Mouse (Mus musculus) heart, embryonic 12.5 days (tissue): ENCODE measurements around the gene Snx29. TPM values are rescaled to one million over a fixed set of nuclear protein-coding genes. Genes with fewer than 3 reads are reported as not detected.
"Not testable (repeated sequence)": the region's sequence is repeated elsewhere in the genome, so short reads cannot be mapped to it uniquely, and the experiment has no call there.

Source experiments
- ATAC-seq: fragments of 200-750 bp; cut with Nextera tagmentation; 2 replicates; pipeline ENCODE4 v1.8.0; 2017; ENCODE audit warnings: moderate TSS enrichment, moderate library complexity; ENCODE audit not compliant: insufficient number of reproducible peaks, low FRiP score
- H3K27ac ChIP-seq: fragments of 300-500 bp; sonication (generic); 2 replicates; pipeline ENCODE4 v1.5.1; 2016; ENCODE audit warnings: mild to moderate bottlenecking, moderate library complexity; ENCODE audit not compliant: poor library complexity, severe bottlenecking
- H3K27me3 ChIP-seq: fragments of 300-500 bp; sonication (generic); replicated peaks from 2 replicates; pipeline ENCODE4 v1.6.1; 2016; ENCODE audit warnings: mild to moderate bottlenecking, moderate library complexity
- H3K36me3 ChIP-seq: fragments of 300-500 bp; sonication (generic); 2 replicates; pipeline ENCODE4 v1.6.1; 2016; ENCODE audit warnings: mild to moderate bottlenecking, moderate library complexity
- H3K4me1 ChIP-seq: fragments of 300-500 bp; sonication (generic); replicated peaks from 2 replicates; pipeline ENCODE4 v1.6.1; 2016; ENCODE audit warnings: mild to moderate bottlenecking
- H3K4me2 ChIP-seq: fragments of 300-500 bp; sonication (generic); 2 replicates; pipeline ENCODE4 v1.6.1; 2016; ENCODE audit warnings: mild to moderate bottlenecking, moderate library complexity
- H3K4me3 ChIP-seq: fragments of 300-500 bp; sonication (generic); 2 replicates; pipeline ENCODE4 v1.5.1; 2016; ENCODE audit warnings: mild to moderate bottlenecking
- H3K9ac ChIP-seq: fragments of 300-500 bp; sonication (generic); 2 replicates; pipeline ENCODE4 v1.6.1; 2016; ENCODE audit warnings: mild to moderate bottlenecking, moderate library complexity
- H3K9me3 ChIP-seq: fragments of 300-500 bp; sonication (generic); replicated peaks from 2 replicates; pipeline ENCODE4 v1.6.1; 2016; ENCODE audit warnings: mild to moderate bottlenecking, moderate library complexity
- WGBS: fragments of 180-500 bp; shearing (Covaris S2); methylation state at CpG from one replicate; pipeline ENCODE4 v1.1.7; 2016; 5-methylcytosine and 5-hydroxymethylcytosine counted together
- polyA plus RNA-seq: library from polyadenylated mRNA; unstranded; fragments of >200 nt; fragmentation: Nextera tagmentation; extraction: Ambion mirVana; gene quantifications from 2 replicates; pipeline ENCODE4 v1.2.1, GENCODE M21; 2016

The Snx29 gene
- polyA plus RNA-seq, 1 experiment from 2014 or later: 6.7 TPM

- no peak overlapping the region for H3K4me2 ChIP-seq
- no peaks in the 10 kb centered on the region for H3K27me3 ChIP-seq
- H3K9ac ChIP-seq: no peak overlapping the region
- ATAC-seq: no peak
- no peaks in the 10 kb centered on the region for H3K9me3 ChIP-seq
- no peak overlapping the region for H3K4me3 ChIP-seq
- 74% methylated on average over 3 of the region's 3 CpGs for WGBS
- no peak overlapping the region for H3K27ac ChIP-seq
- H3K4me1 ChIP-seq: peaks cover 11% of the 10 kb centered on the region
- H3K36me3 ChIP-seq: no peaks in the 10 kb centered on the region
Measured at GRCm38 (mm10) chr16:11429784-11430183, 107.1 kb downstream of the Snx29 start.

- WGBS: 77% methylated on average over 6 of the region's 6 CpGs
- H3K4me2 ChIP-seq: no peak overlapping the region
- H3K4me1 ChIP-seq: peaks cover 4% of the 10 kb centered on the region; the same call in 1 of the 2 replicates
- H3K9me3 ChIP-seq: no peaks in the 10 kb centered on the region
- no peak overlapping the region for H3K27ac ChIP-seq
- no peaks in the 10 kb centered on the region for H3K36me3 ChIP-seq
- H3K27me3 ChIP-seq: no peaks in the 10 kb centered on the region
- H3K9ac ChIP-seq: no peak overlapping the region
- no peak for ATAC-seq
- no peak overlapping the region for H3K4me3 ChIP-seq
Measured at GRCm38 (mm10) chr16:11430520-11430919, 107.8 kb downstream of the Snx29 start.

- no peaks in the 10 kb centered on the region for H3K9me3 ChIP-seq
Measured at GRCm38 (mm10) chr16:11433779-11434178, 111.1 kb downstream of the Snx29 start.

GRCm38 (mm10) chr16:11437641-11438040 lies 114.9 kb downstream of the Snx29 start:
- Histone ChIP-seq H3K36me3 (no peaks in the 10 kb centered on the region), H3K27me3 (no peaks in the 10 kb centered on the region), H3K9me3 (no peaks in the 10 kb centered on the region), H3K4me2 (no peak overlapping the region), H3K4me3 (no peak overlapping the region), H3K27ac (no peak overlapping the region), H3K9ac (no peak overlapping the region), H3K4me1 (no peaks in the 10 kb centered on the region)
- WGBS: 85% methylated on average over 3 of the region's 3 CpGs
- no peak for ATAC-seq

More at GRCm38 (mm10) chr16:11433779-11434178, 111.1 kb downstream of the Snx29 start:
- Histone ChIP-seq H3K9ac (no peak overlapping the region), H3K27ac (no peak overlapping the region), H3K4me1 (no peaks in the 10 kb centered on the region), H3K4me3 (no peak overlapping the region), H3K36me3 (no peaks in the 10 kb centered on the region), H3K27me3 (no peaks in the 10 kb centered on the region), H3K4me2 (no peak overlapping the region)
- no peak for ATAC-seq

GRCm38 (mm10) chr16:11439417-11439816 lies 116.7 kb downstream of the Snx29 start:
- 79% methylated on average over 6 of the region's 6 CpGs for WGBS
- no peak overlapping the region for H3K9ac ChIP-seq
- ATAC-seq: no peak
- no peaks in the 10 kb centered on the region for H3K27me3 ChIP-seq
- H3K36me3 ChIP-seq: no peaks in the 10 kb centered on the region
- no peak overlapping the region for H3K4me3 ChIP-seq
- no peaks in the 10 kb centered on the region for H3K9me3 ChIP-seq
- no peak overlapping the region for H3K4me2 ChIP-seq
- no peak overlapping the region for H3K27ac ChIP-seq
- peaks cover 8% of the 10 kb centered on the region for H3K4me1 ChIP-seq

- H3K4me3 ChIP-seq: no peak overlapping the region
- H3K4me2 ChIP-seq: no peak overlapping the region
- H3K9me3 ChIP-seq: no peaks in the 10 kb centered on the region
- 75% methylated on average over 4 of the region's 4 CpGs for WGBS
- 0 out of 2 replicates have a peak, but pooled peaks cover 3% of the 10 kb centered on the region for H3K36me3 ChIP-seq
- H3K4me1 ChIP-seq: peaks cover 10% of the 10 kb centered on the region
- no peak overlapping the region for H3K27ac ChIP-seq
- no peak for ATAC-seq
- no peak overlapping the region for H3K9ac ChIP-seq
- no peaks in the 10 kb centered on the region for H3K27me3 ChIP-seq
Measured at GRCm38 (mm10) chr16:11441616-11442015, 118.9 kb downstream of the Snx29 start.

- H3K36me3 ChIP-seq: 0 out of 2 replicates have a peak, but pooled peaks cover 8% of the 10 kb centered on the region
- H3K4me2 ChIP-seq: no peak overlapping the region
- no peak overlapping the region for H3K4me3 ChIP-seq
- no peaks in the 10 kb centered on the region for H3K9me3 ChIP-seq
- H3K9ac ChIP-seq: no peak overlapping the region
- peaks cover 10% of the 10 kb centered on the region for H3K4me1 ChIP-seq
- H3K27ac ChIP-seq: no peak overlapping the region
- ATAC-seq: no peak
- H3K27me3 ChIP-seq: no peaks in the 10 kb centered on the region
Measured at GRCm38 (mm10) chr16:11442534-11442933, 119.8 kb downstream of the Snx29 start.

- no peak for ATAC-seq
- no peak overlapping the region for H3K4me3 ChIP-seq
- WGBS: 85% methylated on average over 1 of the region's 1 CpGs
- no peak overlapping the region for H3K4me2 ChIP-seq
- peaks cover 10% of the 10 kb centered on the region for H3K4me1 ChIP-seq
- no peak overlapping the region for H3K9ac ChIP-seq
- no peaks in the 10 kb centered on the region for H3K27me3 ChIP-seq
- H3K9me3 ChIP-seq: no peaks in the 10 kb centered on the region
- peaks cover 15% of the 10 kb centered on the region; the same call in 1 of the 2 replicates for H3K36me3 ChIP-seq
- no peak overlapping the region for H3K27ac ChIP-seq
Measured at GRCm38 (mm10) chr16:11444626-11445025, 121.9 kb downstream of the Snx29 start.

- Histone ChIP-seq H3K4me1 (peaks cover 10% of the 10 kb centered on the region), H3K27me3 (no peaks in the 10 kb centered on the region), H3K27ac (no peak overlapping the region), H3K4me3 (no peak overlapping the region), H3K9ac (no peak overlapping the region), H3K36me3 (peaks cover 15% of the 10 kb centered on the region; the same call in 1 of the 2 replicates), H3K4me2 (no peak overlapping the region), H3K9me3 (no peaks in the 10 kb centered on the region)
- 85% methylated on average over 4 of the region's 4 CpGs for WGBS
- ATAC-seq: no peak
Measured at GRCm38 (mm10) chr16:11446977-11447376, 124.3 kb downstream of the Snx29 start.

- Histone ChIP-seq H3K4me2 (no peak overlapping the region), H3K4me3 (no peak overlapping the region), H3K9ac (no peak overlapping the region), H3K4me1 (peaks cover 10% of the 10 kb centered on the region), H3K27me3 (no peaks in the 10 kb centered on the region), H3K36me3 (peaks cover 16% of the 10 kb centered on the region; the same call in 1 of the 2 replicates), H3K9me3 (no peaks in the 10 kb centered on the region), H3K27ac (no peak overlapping the region)
- ATAC-seq: no peak
- 87% methylated on average over 5 of the region's 5 CpGs for WGBS
Measured at GRCm38 (mm10) chr16:11447905-11448304, 125.2 kb downstream of the Snx29 start.

- H3K9ac ChIP-seq, H3K9me3 ChIP-seq: not testable (repeated sequence)
- WGBS: 86% methylated on average over 4 of the region's 4 CpGs
Measured at GRCm38 (mm10) chr16:11448696-11449095, 126.0 kb downstream of the Snx29 start.

GRCm38 (mm10) chr16:11449344-11449743 lies 126.6 kb downstream of the Snx29 start:
- Histone ChIP-seq H3K27me3 (no peaks in the 10 kb centered on the region), H3K36me3 (peaks cover 29% of the 10 kb centered on the region), H3K4me1 (peaks cover 2% of the 10 kb centered on the region), H3K4me3 (no peak overlapping the region), H3K27ac (no peak overlapping the region), H3K4me2 (no peak overlapping the region), H3K9ac (no peak overlapping the region), H3K9me3 (peaks cover 8% of the 10 kb centered on the region; the same call in 1 of the 2 replicates)
- WGBS: 86% methylated on average over 4 of the region's 4 CpGs
- no peak for ATAC-seq

More at GRCm38 (mm10) chr16:11448696-11449095, 126.0 kb downstream of the Snx29 start:
- peaks cover 24% of the 10 kb centered on the region for H3K36me3 ChIP-seq
- not testable (repeated sequence) for ATAC-seq, H3K27ac ChIP-seq, H3K4me1 ChIP-seq, H3K4me2 ChIP-seq, H3K4me3 ChIP-seq, H3K27me3 ChIP-seq
